Mouse (Mus musculus) neural tube, embryonic 10.5 days (tissue): ENCODE measurements around the gene Ano10.
"Not testable (repeated sequence)": the region's sequence is repeated elsewhere in the genome, so short reads cannot be mapped to it uniquely, and the experiment has no call there.

Experiments
- DNase-seq: peaks from one replicate; pipeline ENCODE4 v3.0.0-alpha.2; 2017; ENCODE audit warnings: low spot score; ENCODE audit errors: extremely low spot score

Gene Ano10

GRCm38 (mm10) chr9:122294242-122294881 lies at the start of gene Ano10:
TSS of gene Ano10 (minus strand) at chr9:122294423.
- DNase-seq: peak; percentile 99

GRCm38 (mm10) chr9:122343399-122343798 lies 49.2 kb upstream of the Ano10 start:
- DNase-seq: no peak

- DNase-seq: no peak
Observed at GRCm38 (mm10) chr9:122339972-122340371, 45.7 kb upstream of the Ano10 start.

- DNase-seq: no peak
Observed at GRCm38 (mm10) chr9:122337510-122337931, 43.3 kb upstream of the Ano10 start.

GRCm38 (mm10) chr9:122336677-122337076 lies 42.5 kb upstream of the Ano10 start:
- DNase-seq: no peak

- no peak for DNase-seq
Observed at GRCm38 (mm10) chr9:122328199-122328598, 34.0 kb upstream of the Ano10 start.

- DNase-seq: no peak
Observed at GRCm38 (mm10) chr9:122325996-122326395, 31.8 kb upstream of the Ano10 start.

GRCm38 (mm10) chr9:122322356-122322755 lies 28.1 kb upstream of the Ano10 start:
- no peak for DNase-seq

GRCm38 (mm10) chr9:122320626-122321025 lies 26.4 kb upstream of the Ano10 start:
- no peak for DNase-seq

GRCm38 (mm10) chr9:122316562-122316961 lies 22.3 kb upstream of the Ano10 start:
- DNase-seq: no peak

GRCm38 (mm10) chr9:122315501-122315900 lies 21.3 kb upstream of the Ano10 start:
- no peak for DNase-seq

GRCm38 (mm10) chr9:122314942-122315341 lies 20.7 kb upstream of the Ano10 start:
- no peak for DNase-seq

GRCm38 (mm10) chr9:122314386-122314785 lies 20.2 kb upstream of the Ano10 start:
- no peak for DNase-seq

- DNase-seq: not testable (repeated sequence)
Observed at GRCm38 (mm10) chr9:122313128-122313527, 18.9 kb upstream of the Ano10 start.

- DNase-seq: no peak
Observed at GRCm38 (mm10) chr9:122312296-122312990, 18.2 kb upstream of the Ano10 start.

GRCm38 (mm10) chr9:122311051-122311760 lies 17.0 kb upstream of the Ano10 start:
- DNase-seq: no peak

- peak; percentile 93 for DNase-seq
Observed at GRCm38 (mm10) chr9:122310613-122311049, 16.4 kb upstream of the Ano10 start.

GRCm38 (mm10) chr9:122309013-122309980 lies 15.1 kb upstream of the Ano10 start:
- no peak for DNase-seq

- no peak for DNase-seq
Observed at GRCm38 (mm10) chr9:122305302-122305701, 11.1 kb upstream of the Ano10 start.

GRCm38 (mm10) chr9:122296169-122296568 lies 1.9 kb upstream of the Ano10 start:
- DNase-seq: no peak

- DNase-seq: no peak
Observed at GRCm38 (mm10) chr9:122295396-122295795, 1.2 kb upstream of the Ano10 start.
